Mouse (Mus musculus) telencephalon, adult 2 months (tissue): Measurements from ENCODE around the gene Bex2.
A peak's percentile ranks its signal among the peaks of the same experiment; 100 is the strongest.
"Not testable (repeated sequence)": the region's sequence is repeated elsewhere in the genome, so short reads cannot be mapped to it uniquely, and the experiment has no call there.

Source experiments
- DNase-seq: peaks from one replicate; pipeline ENCODE4 v3.0.0-alpha.2; 2011; ENCODE audit warnings: low read depth, low spot score

Bex2 gene

DNA sequence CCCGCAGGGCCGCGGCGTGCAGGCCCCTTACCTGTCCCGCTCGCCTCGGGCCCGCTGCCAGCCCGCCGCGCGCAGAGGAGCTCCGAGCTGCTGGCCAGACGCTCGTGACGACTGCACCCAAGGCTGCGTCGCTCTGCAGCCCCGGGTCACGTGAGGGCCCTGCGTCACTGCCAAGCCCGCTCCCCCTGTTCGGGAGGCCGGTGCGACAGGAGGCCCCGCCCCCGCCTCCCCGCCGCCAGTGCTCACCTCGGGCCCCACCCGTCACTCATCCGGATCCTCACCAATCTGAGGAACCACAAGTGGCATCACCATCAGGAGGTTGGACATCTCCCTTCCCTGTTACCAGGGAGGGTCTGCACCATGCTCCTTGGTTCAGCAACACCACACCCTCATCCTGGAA lies at the start of gene Bex2:
Gene Bex2 (minus strand): TSS at position 217 of the 400 bp plus-strand sequence.
- not testable (repeated sequence) for DNase-seq

DNA sequence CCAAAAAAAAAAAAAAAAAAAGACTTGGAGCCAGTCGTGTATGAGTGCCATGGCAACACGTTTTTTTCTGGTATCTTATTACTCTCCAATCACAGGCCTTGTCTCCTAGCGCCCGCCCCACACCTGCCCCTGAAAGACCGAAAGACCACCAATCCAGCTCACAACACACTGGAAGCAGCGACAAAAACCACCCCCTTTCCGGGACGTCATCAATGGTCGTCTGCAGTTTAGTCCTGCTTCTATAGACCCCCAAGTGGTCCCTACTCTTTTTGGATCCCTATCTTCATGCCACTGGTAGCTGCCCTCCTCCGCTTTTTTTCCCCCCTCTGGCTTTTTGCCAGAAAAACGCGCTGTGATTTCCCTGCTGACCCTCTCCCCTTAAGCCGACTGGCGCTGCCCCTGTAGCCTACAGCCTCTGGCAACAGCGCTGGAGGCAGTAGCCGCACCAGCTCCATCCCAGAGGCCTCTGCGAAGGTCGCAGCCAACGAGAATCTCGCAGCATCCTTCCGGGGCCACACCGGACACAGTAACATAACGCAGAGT lies 47.5 kb upstream of the Bex2 start:
- DNase-seq = peak; percentile 94

DNA sequence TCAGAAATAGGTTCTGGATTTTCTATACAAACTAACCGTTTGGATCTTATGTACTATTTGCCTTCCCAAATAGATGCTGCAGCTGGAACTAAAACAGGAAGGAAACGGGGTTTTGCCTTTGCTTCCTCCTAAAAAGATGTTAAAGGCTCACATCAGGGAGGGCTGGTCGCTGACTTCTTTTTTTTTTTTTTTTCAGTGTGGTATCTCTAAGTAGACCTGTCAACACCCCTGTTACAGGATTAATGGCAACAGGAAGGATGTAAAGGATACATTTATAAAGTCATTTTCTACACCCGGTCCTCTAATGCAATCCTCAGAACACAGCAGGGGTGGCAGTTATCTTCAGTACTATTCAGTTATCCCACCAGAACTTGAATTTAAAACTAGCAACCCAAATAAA lies 47.0 kb upstream of the Bex2 start:
- DNase-seq = no peak

- DNase-seq = peak; percentile 26
Measured at GRCm38 (mm10) chrX:136107942-136108341, 39.9 kb upstream of the Bex2 start.

DNA sequence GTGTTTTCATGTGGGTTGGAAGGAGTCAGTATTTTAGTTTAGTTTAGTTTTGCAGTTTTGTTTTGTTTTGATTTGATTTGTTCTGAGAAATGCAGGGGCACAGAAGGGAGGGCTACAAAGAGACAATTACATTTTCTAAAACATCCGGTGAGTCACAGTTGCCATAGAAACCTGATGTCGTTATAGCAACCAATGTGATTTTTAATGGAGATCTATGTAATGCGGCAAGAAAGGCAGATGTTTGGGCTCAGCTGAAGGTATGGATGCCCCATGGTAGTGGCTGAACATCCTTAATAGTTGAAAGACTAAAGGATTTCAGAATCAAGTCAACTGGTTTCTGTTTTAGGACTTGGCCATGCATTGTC lies 36.7 kb upstream of the Bex2 start:
- DNase-seq = peak; percentile 29

DNA sequence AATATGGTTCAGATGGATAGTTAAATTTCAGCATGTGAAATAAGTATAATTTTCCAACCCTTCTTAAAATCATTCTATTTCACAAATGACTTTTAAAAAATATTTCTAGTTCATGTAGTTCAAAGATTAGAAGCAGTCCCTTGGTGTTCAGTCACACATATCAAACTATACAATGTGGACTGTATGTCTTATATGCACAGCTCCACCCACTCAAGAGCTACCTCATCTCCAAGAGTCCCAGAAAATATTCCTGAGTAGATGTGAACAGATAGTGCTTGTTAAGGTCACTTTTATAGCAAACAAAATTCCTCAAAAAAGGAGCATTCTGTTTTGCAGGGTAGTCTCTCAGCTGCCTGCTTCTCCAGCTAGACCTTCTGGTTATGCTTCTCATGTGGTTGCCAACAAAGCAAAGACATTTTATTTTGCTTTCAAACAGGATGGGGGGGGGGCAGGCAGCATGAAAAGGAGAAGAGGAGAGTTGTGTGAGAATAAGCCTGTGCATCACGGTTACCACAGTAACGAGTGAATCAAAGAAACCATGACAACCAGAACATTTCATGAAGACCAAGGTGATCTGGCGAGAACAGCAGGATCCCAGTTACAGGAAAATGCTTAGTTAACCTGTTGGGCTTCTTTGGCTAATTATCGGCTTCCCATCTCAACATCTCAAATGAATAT lies 36.1 kb upstream of the Bex2 start:
- peak; percentile 56 for DNase-seq

- peak; percentile 35 for DNase-seq
Measured at GRCm38 (mm10) chrX:136094421-136094820, 26.4 kb upstream of the Bex2 start.

DNA sequence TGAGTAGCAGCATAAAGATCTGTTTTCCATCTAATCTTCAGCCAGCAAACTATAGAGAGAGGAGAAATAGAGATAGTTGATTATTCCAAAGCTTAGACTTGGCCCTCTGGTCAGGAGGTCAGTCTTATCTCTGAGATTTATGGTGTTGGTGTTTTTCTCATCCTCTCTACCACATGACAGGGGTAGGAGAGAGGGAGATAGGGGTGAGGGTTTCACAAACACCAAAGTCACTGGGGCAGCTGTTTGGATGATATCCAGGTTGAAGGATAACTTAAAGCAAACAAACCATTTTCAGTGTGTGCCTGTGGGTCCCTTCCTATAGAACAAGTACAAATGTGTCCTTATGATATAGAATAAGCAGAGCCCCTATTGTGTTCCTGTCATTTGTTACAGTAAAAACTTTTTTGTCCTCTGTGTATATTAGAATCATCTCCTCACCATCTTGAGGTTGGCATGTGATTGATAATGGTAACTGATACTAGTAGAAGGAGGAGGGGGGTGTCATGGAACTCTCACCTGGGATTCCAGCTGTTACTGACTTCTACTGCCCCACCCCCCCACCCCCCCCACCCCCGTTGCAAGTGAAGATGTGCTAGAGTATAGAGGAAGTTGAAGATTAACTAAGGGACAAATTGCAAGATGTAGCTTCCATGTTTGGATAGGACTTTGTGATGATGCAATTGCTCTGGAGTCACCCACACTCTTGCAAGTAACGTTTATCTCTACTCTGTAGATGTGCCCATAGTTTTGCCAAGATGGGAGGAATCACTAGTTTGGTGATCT lies 24.7 kb upstream of the Bex2 start:
- no peak for DNase-seq

DNA sequence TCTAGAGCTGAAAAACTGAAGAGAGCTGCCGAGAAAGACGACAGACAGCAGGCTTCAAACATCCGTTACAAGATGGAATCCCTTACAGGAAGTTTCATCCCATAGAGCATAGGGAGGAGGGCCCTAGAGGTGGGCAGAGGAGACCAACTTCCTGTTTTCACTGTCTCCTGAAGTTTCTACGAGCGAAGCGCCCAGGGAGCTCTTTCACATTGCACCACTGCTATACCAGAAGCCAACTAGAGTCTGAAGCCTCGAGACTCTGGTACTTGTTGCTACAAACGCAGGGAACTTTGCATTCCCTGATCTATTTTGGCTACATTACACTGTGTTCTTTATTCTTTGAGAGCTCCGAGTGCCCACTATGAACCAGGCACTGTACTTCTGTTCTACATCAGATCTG lies 17.1 kb upstream of the Bex2 start, which contains the start of gene Nxf3:
Gene Nxf3 (minus strand): TSS at position 101 of the 400 bp plus-strand sequence.
- no peak for DNase-seq

DNA sequence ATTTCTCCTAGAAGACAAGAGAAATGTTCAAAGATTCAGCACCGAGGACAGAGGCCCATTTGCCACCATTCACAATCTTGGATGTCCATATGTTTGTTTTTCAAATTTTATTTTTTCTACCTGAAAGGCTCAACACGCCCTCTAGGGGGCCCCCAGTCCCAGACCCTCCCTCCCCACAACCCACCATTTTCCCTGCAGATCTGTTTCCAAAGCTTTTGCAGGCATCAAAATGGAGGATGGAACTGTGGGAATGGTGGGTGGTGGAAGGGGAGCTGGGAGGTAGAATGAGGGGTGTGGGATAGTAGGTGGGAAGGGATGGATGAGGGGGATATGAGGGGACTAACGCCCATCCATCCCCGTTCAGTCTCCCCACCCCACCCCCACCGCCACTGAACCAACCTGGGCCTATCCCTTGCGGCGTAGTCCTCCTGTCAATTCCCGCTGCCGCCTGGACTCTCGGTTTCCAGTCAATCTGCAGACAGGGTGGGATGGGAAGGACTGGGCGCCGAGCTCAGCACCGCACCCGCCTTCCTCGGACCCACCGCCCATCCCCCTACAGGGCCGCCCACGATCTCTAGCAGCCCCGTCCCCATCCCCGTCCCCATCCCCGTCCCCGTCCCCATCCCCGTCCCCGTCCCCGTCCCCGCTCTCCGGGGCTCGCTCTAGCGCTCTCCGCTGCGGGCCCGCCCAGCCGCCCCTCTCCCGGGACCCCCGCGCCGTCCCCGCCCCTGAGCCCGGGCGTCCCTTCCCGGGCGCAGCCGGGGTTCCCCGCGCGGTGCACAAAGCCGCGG lies 640 bp downstream of the Bex2 start:
- DNase-seq = peak; percentile 17

GRCm38 (mm10) chrX:136060698-136061097 lies 7.3 kb downstream of the Bex2 start:
- DNase-seq = no peak

DNA sequence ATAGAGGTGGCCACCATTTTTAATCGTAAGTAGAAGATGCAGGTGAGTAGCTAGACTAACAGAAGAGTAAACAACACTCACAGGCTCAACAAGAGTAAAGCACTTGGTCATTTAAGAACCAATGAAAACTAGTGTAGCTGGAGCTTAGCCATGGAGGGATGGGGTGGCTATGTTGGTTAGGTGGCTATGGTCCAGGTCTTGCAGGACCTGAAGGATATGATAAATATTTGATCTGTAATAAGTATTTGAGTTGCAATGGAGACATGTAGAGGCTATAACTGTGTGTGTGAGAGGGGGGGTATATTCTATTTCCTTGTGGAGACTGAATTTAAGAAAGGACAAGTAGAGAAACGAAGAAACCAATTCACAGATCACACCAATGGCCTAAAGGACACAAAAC lies 16.8 kb downstream of the Bex2 start:
- no peak for DNase-seq

DNA sequence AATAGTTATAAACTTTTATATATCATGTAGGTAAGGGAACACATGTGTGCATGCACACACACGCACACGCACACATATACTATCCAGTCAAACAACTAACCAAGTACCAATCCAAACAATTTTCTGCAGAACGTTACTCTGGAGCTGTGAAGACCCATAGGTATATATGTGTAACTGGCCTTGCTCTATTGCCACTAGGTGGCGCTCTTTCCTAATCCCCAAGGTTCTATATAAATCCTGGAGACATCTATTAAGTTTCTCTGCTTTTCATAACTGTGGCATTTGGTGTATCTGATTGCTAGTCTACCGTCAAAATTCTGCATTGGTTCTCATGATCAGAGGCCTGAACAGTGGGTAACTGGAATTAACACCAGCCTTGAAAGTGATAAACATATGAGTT lies 20.5 kb downstream of the Bex2 start:
- DNase-seq = peak; percentile 50

DNA sequence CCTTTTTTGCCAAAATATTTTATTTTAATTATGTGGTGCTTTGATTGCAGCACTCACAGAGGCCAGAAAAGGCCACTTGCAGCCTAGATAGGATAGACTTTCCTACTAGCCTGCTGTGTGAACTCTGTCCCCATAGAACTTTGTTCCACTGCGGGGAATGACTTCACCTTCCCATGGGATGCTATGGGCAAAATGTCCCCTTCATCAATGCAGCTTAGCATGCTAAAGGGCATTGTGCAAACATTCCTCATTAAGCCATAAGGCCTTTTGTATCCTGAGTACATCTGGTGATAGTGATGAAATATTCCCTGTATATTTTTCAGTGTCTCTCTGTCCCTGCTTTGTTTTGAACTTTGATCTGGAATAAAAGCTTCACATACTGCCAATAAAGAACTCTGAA lies 24.3 kb downstream of the Bex2 start:
- DNase-seq = no peak

DNA sequence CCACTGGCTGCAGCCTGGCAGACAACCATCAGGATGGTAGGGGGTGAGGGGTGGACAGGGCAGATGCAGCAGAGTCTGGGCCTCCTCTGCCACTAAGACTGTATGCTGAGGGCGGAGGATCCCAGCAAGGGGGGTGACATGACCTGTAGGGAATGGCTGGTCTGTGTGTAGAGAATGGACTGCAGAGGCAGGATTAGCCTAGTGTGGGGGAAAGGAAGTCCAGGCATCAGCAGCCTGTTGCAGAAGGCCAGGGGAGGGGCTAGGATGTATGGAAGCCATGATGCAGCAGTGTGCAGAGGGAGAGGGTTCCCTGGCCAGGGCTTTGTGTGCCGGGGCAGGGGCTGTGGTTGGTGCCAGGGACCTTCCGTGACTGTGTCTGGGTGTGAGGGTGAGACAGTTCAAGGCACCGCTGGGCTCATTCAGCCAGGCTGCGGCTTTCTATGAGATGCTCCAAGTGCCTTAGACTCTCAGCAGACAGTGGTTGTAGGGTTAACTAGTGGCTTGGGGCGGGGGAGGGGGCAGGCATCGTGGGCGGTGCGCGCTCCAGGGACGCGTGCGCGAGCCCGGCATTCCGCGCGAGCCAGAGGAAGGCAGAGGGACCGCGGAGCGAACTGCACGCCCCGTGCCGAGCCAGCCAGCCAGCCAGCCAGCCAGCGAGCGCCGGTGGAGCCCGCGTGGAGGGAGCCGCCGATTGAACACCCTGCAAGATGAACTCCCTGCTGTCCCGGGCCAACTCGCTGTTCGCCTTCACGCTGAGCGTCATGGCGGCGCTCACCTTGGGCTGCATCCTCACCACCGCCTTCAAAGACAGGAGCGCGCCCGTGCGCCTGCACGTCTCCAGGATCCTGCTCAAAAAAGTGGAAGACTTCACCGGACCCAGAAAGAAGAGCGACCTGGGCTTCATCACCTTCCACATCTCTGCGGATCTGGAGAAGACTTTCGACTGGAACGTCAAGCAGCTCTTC lies 35.0 kb downstream of the Bex2 start, which contains the start of gene Arxes1:
Gene Arxes1 (plus strand): TSS at position 569 of the 965 bp plus-strand sequence.
- DNase-seq = not testable (repeated sequence)

DNA sequence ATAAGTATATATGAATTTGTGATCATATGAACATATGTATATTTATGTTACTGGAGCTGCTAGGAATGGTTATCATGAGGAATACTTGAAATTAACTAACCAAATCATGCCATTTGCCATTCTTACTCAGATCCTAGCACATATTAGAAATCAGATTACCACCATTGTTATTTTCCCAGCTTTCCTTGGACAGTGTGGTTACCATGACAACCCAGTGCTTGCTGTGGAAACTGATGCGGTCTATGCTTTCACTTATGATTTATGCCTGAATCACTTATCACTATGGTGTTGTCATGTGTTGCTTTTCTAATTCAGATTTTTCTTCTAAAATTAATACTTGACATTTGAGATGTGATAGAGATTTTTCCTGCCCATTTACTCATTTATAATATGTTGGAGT lies 37.7 kb downstream of the Bex2 start:
- DNase-seq = no peak
